Mouse (Mus musculus) heart, adult 2 months (tissue): ENCODE data around the gene Bmp6. TPM values are rescaled to one million over a fixed set of nuclear protein-coding genes. Genes with fewer than 3 reads are reported as not detected.

Source experiments
- DNase-seq, 2 experiments: peaks; one replicate each; pipeline ENCODE4 v3.0.0; 2021
- H3K27ac ChIP-seq: fragments of 200-600 bp; 2 replicates; pipeline ENCODE4 v1.8.1; 2022
- H3K27me3 ChIP-seq: fragments of 200-500 bp; 2 replicates; pipeline ENCODE4 v1.6.1; 2012; ENCODE audit warnings: mild to moderate bottlenecking, low read length, inconsistent platforms, mixed read lengths; ENCODE audit not compliant: control insufficient read depth, insufficient read depth
- H3K36me3 ChIP-seq: fragments of 200-500 bp; 2 replicates; pipeline ENCODE4 v1.6.1; 2012; ENCODE audit warnings: low read length, inconsistent platforms; ENCODE audit not compliant: control insufficient read depth, insufficient read depth
- H3K4me1 ChIP-seq: fragments of 200-500 bp; 2 replicates; pipeline ENCODE4 v1.6.1; 2011; ENCODE audit warnings: low read length; ENCODE audit not compliant: control insufficient read depth, insufficient read depth
- H3K4me3 ChIP-seq: fragments of 200-600 bp; 2 replicates; pipeline ENCODE4 v1.8.1; 2022
- H3K79me2 ChIP-seq: fragments of 200-500 bp; replicated peaks from 2 replicates; pipeline ENCODE4 v1.6.1; 2012; ENCODE audit warnings: mild to moderate bottlenecking, inconsistent platforms, low read length, moderate library complexity, mixed read lengths; ENCODE audit not compliant: control insufficient read depth, insufficient read depth
- H3K9ac ChIP-seq: fragments of 200-500 bp; 2 replicates; pipeline ENCODE4 v1.6.1; 2012; ENCODE audit warnings: low read depth, mild to moderate bottlenecking, control low read depth, inconsistent platforms, low read length, mixed read lengths
- CTCF ChIP-seq: fragments of 200-600 bp; IDR thresholded peaks from 2 replicates; pipeline ENCODE4 v1.8.1; 2022; ENCODE audit warnings: antibody characterized with exemption, mild to moderate bottlenecking, moderate library complexity
- EP300 ChIP-seq: fragments of 200-500 bp; IDR thresholded peaks from 2 replicates; pipeline ENCODE4 v1.6.1; 2011; ENCODE audit warnings: low read depth, low read length, control low read depth; ENCODE audit not compliant: insufficient read depth
- POLR2A ChIP-seq: fragments of 200-500 bp; IDR thresholded peaks from 2 replicates; pipeline ENCODE4 v1.6.1; 2011; ENCODE audit warnings: mild to moderate bottlenecking, low read depth, low read length, control low read depth; ENCODE audit not compliant: insufficient read depth
- WGBS: fragments of 180-500 bp; shearing (Covaris S2); methylation state at CpG from one replicate; pipeline ENCODE4 v1.1.7; 2018; 5-methylcytosine and 5-hydroxymethylcytosine counted together
- intact Hi-C: fragments of 180-260 bp; cut with DNase I; formaldehyde crosslinking; loops from one replicate; pipeline ENCODE4 v1.15.1; 2025
- polyA plus RNA-seq: library from polyadenylated mRNA; depleted of rRNA; stranded (reverse); fragments of >200 nt; gene quantifications from 2 replicates; pipeline ENCODE4 v1.2.3, GENCODE M21; 2012
- total RNA-seq, 2 experiments: library from RNA; stranded (reverse); gene quantifications; 2 replicates each; pipeline ENCODE4 v1.2.3; 2021

Bmp6 gene
- total and polyA plus RNA-seq, 3 experiments, result 19.3 to 28.8 (median 23.0) TPM

- DNase-seq, result no peak
These were observed 17.8 kb downstream of the Bmp6 start for GRCm38 (mm10) chr13:38362751-38363150.

GRCm38 (mm10) chr13:38363869-38364268, 19.0 kb downstream of the Bmp6 start:
- intact Hi-C loops, result no loop called here

More at GRCm38 (mm10) chr13:38362751-38363150, 17.8 kb downstream of the Bmp6 start:
- no peaks in the 10 kb centered on the region for H3K36me3 ChIP-seq
- no peak overlapping the region for H3K27ac ChIP-seq
- WGBS, result 87% methylated on average over 4 of the region's 4 CpGs
- TF ChIP-seq CTCF (no peak), EP300 (no peak), POLR2A (no peak)
- H3K9ac ChIP-seq, result no peak overlapping the region
- intact Hi-C loops, result no loop called here
- H3K4me3 ChIP-seq, result no peak overlapping the region
- no peaks in the 10 kb centered on the region for H3K79me2 ChIP-seq
- H3K4me1 ChIP-seq, result no peaks in the 10 kb centered on the region
- no peaks in the 10 kb centered on the region for H3K27me3 ChIP-seq

DNA sequence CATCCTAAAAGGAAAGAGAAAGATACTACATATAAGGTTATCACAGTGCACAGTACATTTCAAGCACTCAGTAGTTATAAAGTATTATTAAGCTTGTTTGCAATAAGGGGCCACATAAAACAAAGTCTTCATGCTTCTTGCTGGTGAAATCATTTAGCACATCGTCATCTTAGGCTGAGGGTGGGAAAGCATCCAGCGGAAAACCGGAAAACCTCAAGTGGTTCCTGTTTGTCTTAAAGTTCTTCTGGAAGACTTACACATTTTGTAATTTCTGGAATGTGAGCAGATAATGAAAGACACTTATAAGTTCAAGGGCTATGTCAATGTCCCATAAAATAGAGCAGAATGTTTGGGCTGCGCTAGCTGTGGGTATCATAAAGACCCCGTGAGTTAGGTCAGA, 24.7 kb downstream of the Bmp6 start:
- H3K79me2 ChIP-seq, result no peaks in the 10 kb centered on the region
- no peak overlapping the region for H3K27ac ChIP-seq
- 59% methylated on average over 5 of the region's 5 CpGs for WGBS
- H3K27me3 ChIP-seq, result no peaks in the 10 kb centered on the region
- TF ChIP-seq CTCF (no peak), POLR2A (no peak), EP300 (no peak)
- intact Hi-C loops, result no loop called here
- H3K36me3 ChIP-seq, result no peaks in the 10 kb centered on the region
- H3K9ac ChIP-seq, result no peak overlapping the region
- H3K4me3 ChIP-seq, result no peak overlapping the region
- no peak for DNase-seq
- H3K4me1 ChIP-seq, result no peaks in the 10 kb centered on the region

More at GRCm38 (mm10) chr13:38363869-38364268, 19.0 kb downstream of the Bmp6 start:
- no peak overlapping the region for H3K4me3 ChIP-seq
- no peaks in the 10 kb centered on the region for H3K79me2 ChIP-seq
- DNase-seq, result no peak
- TF ChIP-seq EP300, result no peak
- no peak for TF ChIP-seq POLR2A
- no peak for TF ChIP-seq CTCF
- H3K27me3 ChIP-seq, result no peaks in the 10 kb centered on the region
- H3K36me3 ChIP-seq, result no peaks in the 10 kb centered on the region
- H3K4me1 ChIP-seq, result no peaks in the 10 kb centered on the region
- H3K27ac ChIP-seq, result no peak overlapping the region
- no peak overlapping the region for H3K9ac ChIP-seq
- WGBS, result 86% methylated on average over 7 of the region's 7 CpGs

GRCm38 (mm10) chr13:38376071-38376470, 31.2 kb downstream of the Bmp6 start:
- Histone ChIP-seq H3K36me3 (peaks cover 4% of the 10 kb centered on the region), H3K4me1 (peaks cover 2% of the 10 kb centered on the region), H3K4me3 (no peak overlapping the region), H3K79me2 (no peaks in the 10 kb centered on the region), H3K9ac (no peak overlapping the region), H3K27me3 (no peaks in the 10 kb centered on the region), H3K27ac (no peak overlapping the region)
- intact Hi-C loops, result no loop called here
- DNase-seq, result no peak
- TF ChIP-seq CTCF (no peak), EP300 (no peak), POLR2A (no peak)
- WGBS, result 60% methylated on average over 6 of the region's 6 CpGs

GRCm38 (mm10) chr13:38377355-38377754, 32.4 kb downstream of the Bmp6 start:
- H3K4me3 ChIP-seq, result no peak overlapping the region
- H3K36me3 ChIP-seq, result peaks cover 4% of the 10 kb centered on the region
- no peaks in the 10 kb centered on the region for H3K27me3 ChIP-seq
- no peaks in the 10 kb centered on the region for H3K79me2 ChIP-seq
- H3K4me1 ChIP-seq, result peaks cover 2% of the 10 kb centered on the region
- TF ChIP-seq CTCF, result no peak
- no peak for TF ChIP-seq POLR2A
- TF ChIP-seq EP300, result no peak
- H3K27ac ChIP-seq, result no peak overlapping the region
- intact Hi-C loops, result no loop called here
- 77% methylated on average over 9 of the region's 9 CpGs for WGBS
- peak; percentile 51 to 60 for DNase-seq
- no peak overlapping the region for H3K9ac ChIP-seq

GRCm38 (mm10) chr13:38379806-38380205, 34.9 kb downstream of the Bmp6 start:
- Histone ChIP-seq H3K27me3 (no peaks in the 10 kb centered on the region), H3K9ac (no peak overlapping the region), H3K4me1 (peaks cover 2% of the 10 kb centered on the region), H3K27ac (no peak overlapping the region), H3K4me3 (no peak overlapping the region), H3K79me2 (no peaks in the 10 kb centered on the region), H3K36me3 (peaks cover 4% of the 10 kb centered on the region)
- whole genome bisulfite sequencing, result 92% methylated on average over 5 of the region's 5 CpGs
- intact Hi-C loops, result no loop called here
- no peak for DNase-seq
- TF ChIP-seq CTCF (no peak), POLR2A (no peak), EP300 (no peak)
